Mouse (Mus musculus) fibroblast of lung, adult 2 months (primary cell): ENCODE measurements at regions not wholly inside any gene's neighbourhood (a gene's known extent, or its start where the extent isn't known, plus 50 kb on each side); places are given as distances from the start of the nearest gene placed in this dataset.
A peak's percentile ranks its signal among the peaks of the same experiment; 100 is the strongest.

Experiments used
- DNase-seq: peaks from one replicate; pipeline ENCODE4 v3.0.0-alpha.2; 2011; ENCODE audit warnings: low read depth

DNA sequence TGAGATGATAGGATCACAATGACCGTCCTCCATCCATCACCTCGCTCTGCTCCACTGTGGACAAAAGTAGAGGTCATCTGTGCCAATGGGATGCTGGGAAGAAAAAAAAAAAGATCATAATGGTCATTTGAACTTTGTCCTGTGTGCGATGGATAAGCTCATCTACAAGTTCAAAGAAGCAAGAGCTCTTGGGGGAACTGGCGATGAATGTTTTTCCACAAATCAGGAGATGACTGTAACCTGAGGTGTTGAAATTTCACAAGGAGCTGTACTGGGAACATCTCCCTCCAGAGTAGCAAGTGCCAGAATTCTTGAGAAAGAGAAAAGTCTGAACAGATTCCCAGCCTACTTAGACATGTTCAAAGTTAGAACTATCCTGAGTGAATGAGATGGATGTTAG is 287.0 kb downstream of the Tns3 start:
- DNase-seq: peak; percentile 33

DNA sequence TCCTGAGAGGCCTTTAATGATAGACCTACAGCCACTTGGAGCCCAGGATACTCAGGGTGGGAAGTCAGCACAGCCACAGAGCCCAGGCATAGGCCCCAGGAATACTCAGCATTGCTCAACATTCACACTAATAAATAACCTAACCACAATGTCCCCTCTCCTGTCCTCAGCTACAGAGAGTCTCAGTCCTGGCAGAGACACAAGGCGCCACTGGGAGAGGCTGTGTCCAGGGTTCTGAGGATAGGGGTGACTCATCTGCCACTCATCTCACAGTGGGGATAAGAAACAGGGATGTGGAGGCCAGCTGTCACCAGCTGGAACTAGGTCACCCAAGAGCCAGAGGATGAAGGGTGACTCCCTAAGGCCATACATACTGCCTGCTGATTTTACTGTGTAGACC is 298.8 kb downstream of the Tns3 start:
- DNase-seq: no peak

DNA sequence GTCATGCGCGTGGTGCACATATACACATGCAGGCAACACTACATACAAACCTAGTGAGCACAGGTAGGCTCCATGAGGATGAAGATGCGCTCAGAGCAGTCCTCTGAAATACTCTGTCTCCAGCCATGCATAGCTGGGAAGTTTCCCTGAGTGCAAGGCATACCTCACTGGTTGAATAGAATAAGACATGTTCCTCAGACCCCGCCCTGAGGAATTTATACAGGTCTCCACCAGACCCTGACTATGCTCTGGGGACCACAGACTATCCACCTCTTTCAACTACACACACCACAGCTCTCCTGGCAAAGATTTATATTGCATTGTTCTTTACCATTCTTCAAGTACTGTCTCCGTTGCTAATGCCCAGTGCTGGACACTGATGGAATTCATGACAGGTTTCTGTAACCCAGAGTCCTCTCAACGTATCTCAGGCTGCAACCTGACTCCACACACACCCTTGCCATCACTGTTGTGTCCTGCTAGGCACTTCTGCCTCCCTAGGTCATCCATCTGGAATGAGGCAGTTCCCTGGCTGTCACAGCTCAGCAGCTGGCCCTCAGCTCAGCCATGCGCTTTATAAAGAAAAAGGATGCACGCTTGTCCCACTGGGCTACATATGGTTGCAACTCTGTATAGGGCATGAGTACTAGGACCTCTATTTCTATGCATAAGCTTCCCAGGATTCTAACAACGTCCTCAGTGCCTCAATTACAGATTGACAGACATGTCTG is 299.5 kb downstream of the Tns3 start:
- no peak for DNase-seq

DNA sequence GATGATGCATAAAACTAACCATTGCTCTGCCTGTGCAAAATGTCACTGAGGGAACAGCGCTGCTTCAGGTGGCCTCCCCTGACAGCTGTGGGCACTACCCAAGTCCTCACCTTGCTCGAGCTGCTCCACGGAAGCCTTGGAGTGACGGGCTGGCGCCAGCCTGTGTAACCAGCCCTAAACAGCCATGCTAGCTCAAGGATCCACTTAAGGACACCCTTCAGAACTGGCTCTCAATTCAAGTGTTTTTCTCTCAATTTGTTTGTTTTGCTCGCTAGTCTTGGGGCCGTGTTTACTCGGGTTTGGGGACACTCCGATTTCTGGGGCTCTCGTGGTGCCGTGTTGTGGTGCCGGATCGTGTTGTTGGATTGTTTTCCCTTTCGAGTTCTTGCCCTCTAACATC is 319.4 kb downstream of the Tns3 start:
- no peak for DNase-seq

DNA sequence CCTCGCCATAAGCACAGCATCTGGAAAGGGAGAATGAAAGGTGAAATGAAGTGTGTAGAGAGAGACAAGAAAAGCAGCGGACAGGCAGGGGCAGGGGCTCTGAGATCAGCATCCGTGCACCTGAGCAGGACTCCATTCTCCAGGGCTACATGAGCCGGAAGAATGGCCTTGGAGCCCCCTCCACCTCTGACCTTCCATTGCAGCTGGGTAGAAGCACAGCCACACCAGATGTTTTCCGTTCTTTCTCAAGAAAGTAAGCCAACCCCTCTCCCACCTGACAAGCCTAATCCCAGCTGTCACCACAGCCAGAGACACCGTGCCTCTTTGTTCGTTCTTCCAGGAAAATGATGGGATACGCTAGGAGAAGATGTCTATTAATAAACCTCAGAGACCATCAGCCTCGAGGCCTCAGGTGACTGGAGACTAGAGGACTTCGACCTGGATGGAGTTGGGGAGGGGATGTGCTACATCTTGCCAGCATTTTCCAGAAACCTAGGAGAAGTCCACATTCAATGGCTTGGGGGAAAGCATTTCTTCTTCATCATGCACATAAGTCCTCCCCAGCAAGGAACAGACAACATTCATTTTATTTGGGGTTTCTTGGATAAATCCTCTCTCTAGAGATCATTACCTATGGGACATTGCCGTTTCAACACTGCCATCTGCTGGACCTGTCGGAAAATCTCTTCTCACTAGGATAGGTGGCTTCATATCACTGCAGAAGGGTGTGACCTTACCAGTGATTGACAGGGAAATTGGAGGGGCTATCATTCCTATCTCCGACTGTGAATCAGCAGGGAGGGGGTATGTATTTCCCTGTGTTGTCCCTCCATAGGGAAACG is 361.8 kb downstream of the Tns3 start:
- DNase-seq: peak; percentile 18

DNA sequence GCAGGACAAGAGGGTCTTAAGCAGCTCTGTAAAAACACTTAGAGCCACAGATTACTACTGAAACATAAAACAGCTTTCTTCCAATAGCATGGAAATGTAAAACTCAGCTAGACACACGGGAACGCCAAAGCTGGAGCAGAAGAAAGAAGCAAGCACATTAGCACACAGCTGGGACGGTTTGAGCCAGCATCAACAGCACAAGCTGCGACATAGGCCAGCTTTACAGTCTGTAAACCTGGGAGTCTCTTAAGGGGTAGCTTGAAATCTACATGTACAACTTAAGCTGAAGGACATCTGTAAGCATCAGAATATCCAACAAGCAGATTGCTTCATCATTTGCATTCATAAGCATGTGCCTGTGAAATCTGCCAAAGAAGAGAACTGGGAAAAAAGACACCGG is 366.9 kb downstream of the Tns3 start:
- DNase-seq: no peak

DNA sequence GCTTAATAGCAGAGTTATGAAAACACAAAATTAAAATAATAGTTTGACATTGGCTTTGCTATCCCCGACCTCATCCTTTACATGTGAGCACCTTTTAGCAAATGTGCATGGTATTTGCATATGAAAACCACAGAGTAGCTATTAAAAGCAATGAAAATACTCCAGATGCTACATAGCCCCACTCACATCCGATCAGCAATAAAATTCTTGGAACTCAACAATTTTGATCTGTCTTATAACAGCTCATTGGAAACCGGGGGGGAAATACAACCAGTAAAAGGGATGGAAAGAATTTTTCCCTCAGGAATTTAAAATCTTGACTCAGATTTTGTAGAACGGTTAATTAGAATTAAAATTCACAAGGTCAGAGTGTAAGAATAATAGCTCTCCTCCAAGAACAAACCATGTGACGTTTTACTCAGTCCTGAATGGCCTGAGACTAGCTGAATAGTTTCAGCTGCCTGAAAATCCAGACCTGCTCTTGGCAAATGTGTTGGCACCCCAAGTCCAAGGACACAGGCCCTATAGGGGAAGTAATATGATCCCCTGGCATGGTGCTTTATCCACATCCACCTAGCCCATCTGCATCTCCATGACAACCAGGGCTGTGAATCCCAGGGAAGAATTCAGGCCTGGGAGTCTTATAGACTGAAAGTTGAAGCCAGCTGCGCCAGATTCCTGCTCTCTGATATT is 370.9 kb downstream of the Tns3 start:
- DNase-seq: no peak

DNA sequence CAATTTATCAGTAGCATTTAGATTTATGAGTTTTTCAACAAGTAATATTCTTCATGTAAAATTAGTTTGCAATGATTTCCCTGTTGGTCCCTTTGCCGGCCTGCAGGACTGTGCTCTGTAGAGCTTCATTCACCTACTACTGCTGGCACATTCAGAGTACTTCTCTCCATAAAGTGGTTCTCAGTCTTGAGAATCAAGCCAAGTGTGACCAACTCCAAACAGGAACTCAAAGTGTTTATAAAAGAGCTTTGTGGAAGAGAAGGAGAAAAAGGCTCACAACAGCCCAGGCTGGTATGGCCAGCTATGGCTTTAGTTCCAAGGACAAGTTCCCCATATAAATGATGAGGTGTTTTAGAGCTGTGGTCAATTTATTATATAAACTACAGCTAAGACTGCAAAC is 379.1 kb downstream of the Tns3 start:
- DNase-seq: no peak

DNA sequence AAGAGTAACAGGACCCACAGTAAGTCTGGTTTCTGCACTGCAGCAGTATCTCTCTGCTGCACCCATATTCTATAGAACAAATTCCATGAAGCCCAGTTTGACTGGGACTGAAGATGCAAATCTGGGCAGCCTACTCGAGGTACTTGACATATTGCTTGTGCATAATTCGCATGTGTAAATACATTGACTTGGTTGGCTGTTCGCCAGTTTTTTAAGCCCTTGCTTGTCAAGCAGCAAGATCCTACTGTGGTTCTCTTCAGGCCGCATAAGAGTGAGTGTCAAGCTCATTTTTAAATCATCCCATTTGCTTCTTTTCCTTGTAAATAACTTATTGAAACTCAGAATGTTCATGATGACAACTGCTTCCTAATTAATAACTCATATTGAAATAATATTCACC is 389.1 kb downstream of the Tns3 start:
- no peak for DNase-seq

DNA sequence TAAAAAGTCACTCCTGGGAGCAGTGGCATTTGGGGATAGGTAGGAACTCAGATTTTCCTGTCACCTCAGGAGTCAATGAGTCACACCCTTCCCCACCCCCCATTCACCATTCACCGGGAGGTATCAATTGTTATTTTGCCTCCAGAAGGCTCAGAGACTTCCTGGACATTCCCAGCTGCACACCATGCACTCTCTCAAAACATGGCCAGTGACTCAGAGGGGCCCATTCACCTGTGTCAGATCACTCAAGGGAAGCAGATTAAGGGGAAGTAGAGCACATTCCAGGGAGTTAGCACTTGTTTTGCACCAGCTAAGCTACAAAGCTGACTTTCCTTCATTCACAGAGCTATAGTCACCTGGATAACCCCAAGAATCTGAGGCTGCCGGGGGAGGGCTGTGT is 395.2 kb downstream of the Tns3 start:
- no peak for DNase-seq

DNA sequence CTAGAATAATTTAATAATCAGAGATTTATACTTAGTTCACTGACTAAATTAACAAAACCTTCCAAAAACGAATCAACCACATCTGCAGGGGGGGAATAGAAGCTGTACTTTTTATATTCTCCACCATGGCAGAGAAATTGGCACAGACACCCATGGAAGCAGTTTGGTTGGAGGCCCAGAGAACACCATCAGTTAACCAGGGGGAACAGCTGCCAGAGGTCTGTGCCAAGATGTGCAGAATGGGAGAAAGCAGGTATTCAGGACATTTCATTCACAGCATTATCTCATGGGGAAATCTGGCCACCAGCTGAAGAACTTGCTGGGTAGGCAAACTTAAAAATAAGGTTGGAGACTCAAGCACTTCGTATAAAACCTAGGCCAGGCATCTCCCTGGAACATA is 410.3 kb downstream of the Tns3 start:
- DNase-seq: no peak

DNA sequence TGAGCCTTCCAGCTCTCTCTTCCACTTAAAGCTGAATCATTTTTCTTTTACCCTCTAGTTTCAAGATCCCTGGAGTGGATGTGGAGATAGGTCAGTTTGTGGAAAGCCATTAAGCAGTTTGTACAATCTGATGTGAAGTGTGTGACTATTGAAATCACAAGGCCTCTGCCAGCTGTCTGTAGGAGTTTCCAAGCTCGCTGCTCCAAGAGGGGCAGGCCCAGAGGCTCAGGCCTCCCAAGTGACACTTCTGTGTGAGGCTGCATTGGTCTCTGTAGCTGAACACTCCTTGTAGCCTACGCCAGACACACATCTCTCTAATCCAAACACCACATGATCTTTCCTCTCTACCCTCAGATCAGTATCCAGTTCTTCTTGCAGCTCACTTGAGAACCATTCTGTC is 413.0 kb downstream of the Tns3 start:
- DNase-seq: no peak

DNA sequence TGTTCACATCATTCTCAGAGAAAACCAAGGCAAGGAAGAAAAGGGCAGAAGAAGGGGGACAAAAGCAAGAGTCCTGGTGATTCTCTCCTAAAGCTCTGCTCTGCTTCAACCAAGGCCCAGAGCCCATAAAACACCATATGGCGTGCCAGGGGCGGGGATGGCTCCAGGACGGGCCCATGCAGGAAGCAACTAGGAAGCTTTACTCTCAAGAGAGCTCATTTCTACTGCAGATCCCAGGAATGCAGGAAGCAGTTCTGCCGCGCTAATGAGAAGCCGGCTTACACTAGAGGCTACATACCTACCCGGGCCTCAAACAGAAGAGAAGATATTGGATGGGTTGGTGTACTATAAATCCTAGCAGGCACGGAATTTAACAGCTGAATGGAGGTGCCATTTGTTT is 414.9 kb downstream of the Tns3 start:
- DNase-seq: no peak

DNA sequence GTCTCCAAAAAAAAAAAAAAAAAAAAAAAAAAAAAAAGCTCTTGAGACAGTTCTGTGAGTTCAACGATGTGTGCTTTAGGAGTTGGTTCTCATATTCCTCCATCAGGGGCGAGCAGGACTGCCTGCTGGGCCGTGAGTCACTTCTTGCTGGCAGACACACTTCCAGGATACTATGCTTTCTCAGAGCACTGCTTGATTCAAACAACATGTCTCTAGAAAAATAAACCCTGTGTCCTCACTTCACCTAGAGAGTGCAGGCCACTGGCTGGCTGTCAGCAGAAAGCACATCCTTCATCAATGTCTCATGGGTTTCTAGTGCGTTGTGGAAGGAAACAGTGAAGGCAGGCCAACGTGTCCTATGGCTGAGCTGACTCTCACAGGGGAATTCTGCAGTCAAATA is 416.8 kb downstream of the Tns3 start:
- peak; percentile 49 for DNase-seq

DNA sequence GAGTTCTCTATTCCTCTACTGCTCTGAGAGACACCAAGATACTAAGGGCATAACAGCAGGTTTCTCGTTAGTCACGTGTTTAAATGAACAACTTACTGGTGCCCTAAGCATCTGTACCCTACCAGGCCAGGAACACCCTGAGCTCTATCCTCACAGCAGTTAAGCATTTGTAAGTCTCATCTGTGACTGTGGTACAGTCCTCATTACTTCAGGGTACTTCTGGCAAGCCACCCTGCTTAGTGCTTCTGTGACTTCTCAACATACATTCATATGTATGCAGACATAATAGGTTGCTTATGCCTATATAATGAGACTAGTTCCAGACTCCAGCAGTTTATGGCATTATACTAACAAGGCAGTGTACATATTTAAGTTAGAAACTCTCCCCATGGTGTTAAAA is 417.3 kb downstream of the Tns3 start:
- DNase-seq: no peak

DNA sequence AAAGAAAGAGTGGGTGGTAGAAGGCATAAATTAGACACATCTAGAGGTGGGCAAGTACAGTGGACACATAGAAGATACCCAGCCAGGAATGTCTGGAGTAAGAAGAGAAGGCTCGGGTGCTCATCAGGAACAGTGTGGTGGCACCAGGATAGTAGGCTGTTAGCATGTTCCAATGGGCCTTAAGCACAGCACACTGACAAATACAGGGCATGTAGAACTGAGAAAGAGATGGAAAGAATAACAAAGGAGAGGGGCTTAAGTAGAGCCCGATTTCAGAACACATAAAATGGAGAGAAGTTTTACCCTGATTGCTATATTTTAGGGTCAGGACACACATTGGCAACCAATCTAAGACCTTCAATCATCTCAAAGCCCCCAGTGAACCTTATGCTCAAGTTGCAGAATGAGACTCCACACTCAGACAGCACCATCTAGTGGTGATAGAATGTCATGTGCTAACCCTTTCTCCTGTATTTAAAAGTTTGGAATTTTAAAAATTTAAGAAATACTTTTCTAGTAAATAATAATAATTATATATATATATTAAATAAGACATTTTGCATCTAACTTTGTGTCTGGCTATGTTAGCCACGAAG is 418.8 kb downstream of the Tns3 start:
- no peak for DNase-seq

DNA sequence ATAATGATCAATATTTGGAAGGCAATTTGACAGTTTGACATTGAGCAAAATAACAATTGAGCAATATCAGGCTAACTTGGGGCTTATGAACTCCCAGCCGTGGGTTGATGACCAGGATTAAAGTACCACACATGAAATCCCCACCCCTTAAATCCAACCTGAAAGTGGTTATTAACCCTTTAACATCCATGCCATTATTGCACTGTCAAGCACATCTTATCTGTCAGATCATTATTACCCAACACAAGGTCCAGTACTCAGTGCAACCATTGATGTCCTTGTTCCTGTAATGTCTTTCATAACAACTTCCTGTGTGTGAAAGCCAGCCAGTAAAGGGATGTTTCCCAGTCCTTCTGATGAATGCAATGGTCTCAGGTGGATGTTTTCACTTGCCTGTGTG is 425.8 kb downstream of the Tns3 start:
- DNase-seq: no peak

DNA sequence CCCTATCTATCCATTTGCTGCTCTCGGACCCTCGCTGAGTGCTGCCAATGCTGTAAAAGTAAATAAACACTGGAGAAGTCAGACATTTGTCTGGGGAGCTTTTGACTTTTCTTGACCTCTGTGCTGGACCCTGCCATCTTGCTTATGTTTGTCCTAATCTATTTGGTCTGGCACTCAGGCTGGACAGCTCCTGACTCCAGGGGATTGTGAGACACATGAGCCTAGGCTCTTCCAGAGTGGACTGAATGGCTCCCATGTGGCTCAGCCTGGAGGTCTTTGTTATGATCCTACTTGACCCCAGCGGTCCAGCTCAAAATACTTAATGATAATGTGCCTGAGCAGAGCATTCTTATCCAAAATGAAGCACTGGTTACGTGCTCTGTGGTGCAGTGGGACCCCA is 426.8 kb downstream of the Tns3 start:
- DNase-seq: no peak

DNA sequence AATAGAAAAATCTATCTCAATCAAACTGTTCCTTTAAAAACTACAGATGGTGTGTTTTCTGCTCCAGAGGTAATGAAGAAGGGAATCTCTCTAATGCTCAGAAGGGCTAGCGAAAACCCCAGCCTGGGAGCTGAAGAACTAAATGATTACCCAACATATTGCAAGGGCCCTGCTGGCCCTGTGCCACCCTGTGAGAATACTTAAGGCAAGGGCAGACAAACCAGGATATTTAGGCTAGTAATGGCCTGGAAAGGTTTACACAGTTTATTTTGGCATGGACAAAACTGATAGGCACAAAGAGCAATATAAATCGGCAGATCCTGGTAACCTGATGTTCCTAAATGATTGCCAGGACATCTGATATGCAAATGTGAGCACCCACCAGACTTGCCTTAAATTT is 428.3 kb downstream of the Tns3 start:
- no peak for DNase-seq

DNA sequence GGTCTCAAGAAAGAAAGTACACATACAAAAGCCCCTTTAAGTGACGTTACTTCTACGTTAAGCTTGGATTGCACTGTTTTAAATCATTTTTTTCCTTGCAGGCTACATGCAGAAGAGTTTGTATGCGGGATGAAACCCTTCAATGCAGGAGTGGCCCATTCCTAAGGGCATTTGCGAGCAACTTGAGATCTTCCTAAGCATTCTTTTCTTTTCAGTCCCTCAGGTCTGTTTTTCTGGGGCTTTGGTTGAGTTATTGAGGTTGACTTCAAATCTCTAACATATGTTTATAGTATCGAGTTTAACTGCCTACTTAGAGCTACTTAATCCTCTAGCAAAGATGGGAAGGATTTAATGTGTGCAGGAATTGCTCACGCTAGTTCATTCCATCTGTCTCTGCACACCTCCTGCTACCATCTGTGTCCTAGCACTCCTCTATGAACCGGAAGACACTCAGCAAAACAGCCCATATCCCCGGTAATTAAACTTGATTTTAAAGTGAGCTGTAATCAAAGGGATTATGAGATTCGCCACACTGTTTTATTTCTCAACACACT is 431.6 kb downstream of the Tns3 start:
- DNase-seq: no peak

DNA sequence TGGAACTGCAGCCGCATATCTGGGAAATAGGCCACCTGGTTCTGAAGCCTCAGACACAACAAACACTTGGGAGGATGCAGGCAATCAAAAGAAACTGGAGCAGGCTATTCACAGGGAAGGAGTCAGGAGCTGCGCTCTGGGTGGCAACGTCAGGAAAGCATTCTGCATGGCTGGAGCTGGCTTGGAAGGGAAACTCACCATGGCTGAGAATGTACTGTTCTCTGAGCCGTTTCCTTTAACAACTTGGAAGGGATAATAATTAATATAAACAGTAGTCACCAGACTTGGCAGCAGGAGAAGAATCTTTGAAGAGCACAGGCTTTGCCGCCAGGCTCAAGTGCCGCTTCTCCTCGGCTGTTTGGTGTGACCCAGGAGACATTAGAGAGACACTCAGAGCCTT is 434.5 kb downstream of the Tns3 start:
- DNase-seq: no peak

DNA sequence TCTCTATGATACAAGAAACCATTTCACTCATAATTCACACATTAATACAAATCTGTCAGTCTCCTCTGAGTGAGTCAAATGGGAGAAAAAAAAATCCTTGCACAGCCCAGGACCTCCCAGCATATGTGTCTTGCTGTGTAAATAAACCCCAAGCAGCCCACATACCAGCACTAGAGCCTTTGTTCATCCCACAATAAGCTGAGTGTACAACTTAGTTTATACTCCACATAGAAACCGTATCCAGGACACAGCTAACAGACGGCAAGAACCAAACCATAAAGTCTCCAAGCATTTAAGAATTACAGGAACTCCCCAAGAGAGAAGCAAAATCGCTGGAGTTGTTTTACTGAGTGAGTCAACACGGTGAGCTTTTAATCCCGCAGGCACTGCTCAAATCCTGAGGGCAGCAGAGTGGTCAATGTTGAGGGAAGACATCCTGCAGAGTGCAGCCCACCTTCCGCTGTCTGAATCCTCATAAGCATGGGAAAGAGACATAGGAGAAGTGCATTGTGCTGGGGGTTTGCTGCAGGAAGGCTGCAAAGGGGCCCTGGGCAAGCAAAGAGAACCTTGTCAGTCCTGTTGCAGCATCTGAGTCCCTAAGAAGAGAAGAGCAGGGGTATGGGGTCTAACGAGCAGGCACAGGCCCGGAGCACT is 436.4 kb downstream of the Tns3 start:
- no peak for DNase-seq
